Mouse (Mus musculus) ovary, postnatal 14 days (tissue): ENCODE measurements around the gene Nrn1.

Experiments used
- DNase-seq: peaks from one replicate; pipeline ENCODE4 v3.0.0; 2022; ENCODE audit warnings: low spot score

Nrn1 gene

DNA sequence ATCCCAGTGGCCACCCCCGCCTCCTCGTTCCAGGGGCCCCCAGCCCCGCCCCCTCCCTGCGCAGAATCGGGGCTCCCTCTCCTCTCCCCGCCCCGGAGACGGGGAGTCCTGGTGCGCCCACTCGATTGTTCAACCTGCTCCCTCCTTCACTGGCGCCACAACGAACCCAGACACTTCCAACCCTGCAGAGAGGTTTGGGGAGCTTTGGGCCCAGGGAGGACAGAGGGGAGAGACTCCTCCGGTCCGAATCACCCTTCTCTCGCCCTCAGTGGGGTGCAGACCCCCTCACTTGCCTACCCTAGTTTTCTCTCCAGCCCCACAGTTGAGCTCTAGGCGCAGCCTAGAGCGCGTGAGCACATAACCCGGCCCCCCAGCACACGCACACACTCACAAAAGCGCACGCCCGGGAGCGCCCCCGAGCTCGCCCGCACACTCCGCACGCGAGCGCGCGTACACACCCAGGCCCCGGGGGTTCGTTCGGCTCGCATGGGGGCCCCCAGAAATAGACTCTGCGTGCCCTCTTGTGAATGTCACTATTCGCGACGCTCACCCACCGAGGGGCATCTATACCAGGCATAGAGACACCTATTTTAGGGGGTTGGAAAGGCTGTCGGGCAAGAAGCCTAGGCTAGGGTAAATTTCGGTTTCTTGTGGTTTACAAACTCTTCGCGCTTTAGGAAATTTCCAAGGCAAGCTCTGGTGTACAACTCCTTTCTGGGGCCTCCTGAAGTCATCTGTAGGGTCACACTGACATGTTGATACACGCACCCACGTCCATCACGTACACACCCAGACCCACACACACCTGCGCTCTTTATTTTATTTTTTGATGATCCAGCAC, at the start of gene Nrn1:
Gene Nrn1, minus strand, starts transcription at position 401 of the 841 bp plus-strand sequence.
- no peak for DNase-seq

DNA sequence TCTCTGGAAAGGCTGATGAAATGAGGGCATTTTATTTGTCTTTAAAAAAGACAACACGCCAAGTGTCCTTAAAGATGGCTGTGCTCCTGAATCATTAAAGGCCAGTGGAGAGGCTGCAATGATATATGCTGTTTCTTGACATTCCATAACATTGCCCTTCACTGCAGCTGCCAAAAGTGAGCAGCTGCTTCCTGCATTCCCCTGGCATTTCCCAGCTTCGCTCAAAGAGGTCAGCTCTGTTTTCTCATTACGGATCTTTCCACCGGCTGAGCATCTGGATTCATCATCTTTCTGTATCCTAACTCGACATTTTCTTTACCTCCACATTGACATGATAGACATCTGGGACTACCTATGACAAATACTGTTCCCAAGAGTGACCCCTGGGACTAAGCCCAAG, 44.7 kb upstream of the Nrn1 start:
- DNase-seq = no peak

DNA sequence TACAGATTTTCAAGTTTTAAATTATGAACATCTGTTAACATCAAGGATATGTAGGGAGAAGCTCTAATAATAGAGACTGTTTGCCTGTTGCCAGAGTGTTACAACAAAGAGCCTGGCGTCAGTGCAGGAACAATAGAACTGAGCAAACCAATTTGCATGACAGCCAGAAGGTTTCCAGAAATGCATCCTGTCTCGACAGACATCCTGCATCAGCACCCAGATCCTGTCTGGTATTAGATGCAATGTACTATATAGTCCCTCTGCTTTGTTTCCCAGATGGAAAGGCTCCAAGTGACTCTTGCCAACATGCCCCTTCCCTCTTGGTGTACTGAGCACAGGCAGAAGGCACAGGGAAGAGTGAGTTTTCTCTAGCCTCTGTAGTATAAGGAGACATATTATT, 31.9 kb upstream of the Nrn1 start:
- no peak for DNase-seq

DNA sequence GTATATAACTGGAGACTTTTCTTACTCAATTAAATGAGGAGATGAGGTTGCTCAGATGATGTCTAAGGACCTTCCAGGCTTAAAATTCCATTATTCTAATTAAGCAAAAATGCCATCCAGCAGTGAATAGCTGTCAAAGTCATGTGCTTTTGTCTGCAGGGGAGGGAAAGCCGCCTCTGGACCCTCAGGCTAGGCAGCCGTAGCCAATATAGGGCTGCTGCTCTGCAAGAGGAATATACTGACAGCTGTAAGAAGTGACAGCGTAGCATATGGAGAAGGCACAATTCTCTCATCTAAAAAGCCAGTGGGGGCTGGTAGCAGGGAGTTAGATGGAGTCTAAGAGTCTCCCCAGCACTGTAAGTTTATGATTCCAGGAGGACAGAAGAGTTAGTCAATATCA, 16.9 kb upstream of the Nrn1 start:
- no peak for DNase-seq

DNA sequence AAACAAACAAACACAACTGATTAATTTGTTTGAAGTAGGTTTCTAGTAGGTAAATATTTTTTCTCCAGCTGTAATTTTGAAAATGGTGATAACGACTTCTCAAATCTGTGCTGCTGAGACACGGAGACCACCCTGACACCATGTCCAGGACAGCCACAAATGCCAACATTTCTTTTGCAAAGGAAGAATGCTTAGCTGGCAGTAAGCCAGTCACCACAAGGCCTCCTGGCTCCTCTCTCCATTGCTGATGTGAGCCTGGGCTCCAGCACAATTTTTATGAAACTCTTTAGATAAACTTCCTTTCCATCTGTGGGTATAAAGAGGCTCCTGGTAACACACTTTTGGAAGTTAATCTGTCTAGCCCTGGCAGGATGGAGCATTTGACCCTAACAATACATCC, 15.1 kb upstream of the Nrn1 start:
- no peak for DNase-seq

DNA sequence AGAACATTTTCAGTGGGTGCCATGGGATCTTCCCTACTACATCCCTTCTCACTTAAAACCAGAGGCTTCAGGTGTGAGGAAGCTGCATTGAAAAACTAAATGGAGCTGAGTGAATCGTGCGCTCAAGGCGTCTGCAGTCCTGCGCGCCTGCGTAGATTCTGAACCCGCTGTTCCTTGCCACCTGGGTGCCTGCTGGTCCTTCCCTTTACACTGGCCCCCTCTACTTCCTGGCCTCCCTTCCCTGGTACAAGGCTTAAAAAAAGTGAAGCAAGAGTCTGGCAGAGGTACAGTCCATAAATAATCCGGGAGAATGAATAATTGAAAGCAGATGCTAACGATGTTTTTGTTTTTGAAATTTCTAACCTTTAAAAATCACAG, 1.7 kb upstream of the Nrn1 start:
- DNase-seq = no peak

DNA sequence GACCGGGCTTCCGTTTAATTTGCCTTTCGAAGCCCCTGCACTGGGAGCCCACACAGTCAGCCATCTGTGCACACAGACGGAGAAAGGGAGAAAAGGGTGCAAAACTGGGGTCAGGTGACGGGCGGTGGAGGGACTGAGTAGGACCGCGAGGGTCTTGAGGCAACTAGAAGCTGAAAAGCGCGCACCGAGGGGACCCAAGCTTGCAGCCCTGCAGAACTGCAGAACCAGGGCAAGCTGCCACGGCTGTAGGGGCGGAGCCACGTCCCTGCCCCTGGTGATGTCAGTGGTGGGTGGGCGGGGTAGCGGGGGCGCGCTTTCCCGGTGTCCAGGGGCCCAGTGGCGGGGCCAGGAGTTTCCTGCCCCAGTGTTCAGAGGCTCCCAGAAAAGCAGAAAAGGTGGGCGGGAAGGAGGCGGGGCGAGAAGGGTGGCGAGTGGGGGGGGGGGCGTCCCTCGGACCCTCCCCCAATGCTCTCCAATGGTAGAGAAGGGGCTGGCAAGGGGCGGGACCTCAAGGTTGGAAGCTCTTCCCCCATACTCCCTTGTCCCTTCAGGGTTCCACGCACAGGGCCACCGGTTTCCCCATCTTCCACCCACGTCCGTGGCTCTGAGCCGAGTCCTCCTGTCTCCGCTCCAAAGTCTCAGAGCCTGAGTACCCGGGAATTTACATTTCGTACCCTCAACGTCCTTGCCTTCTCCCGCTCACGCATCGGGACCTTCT, 1.1 kb upstream of the Nrn1 start:
- no peak for DNase-seq

DNA sequence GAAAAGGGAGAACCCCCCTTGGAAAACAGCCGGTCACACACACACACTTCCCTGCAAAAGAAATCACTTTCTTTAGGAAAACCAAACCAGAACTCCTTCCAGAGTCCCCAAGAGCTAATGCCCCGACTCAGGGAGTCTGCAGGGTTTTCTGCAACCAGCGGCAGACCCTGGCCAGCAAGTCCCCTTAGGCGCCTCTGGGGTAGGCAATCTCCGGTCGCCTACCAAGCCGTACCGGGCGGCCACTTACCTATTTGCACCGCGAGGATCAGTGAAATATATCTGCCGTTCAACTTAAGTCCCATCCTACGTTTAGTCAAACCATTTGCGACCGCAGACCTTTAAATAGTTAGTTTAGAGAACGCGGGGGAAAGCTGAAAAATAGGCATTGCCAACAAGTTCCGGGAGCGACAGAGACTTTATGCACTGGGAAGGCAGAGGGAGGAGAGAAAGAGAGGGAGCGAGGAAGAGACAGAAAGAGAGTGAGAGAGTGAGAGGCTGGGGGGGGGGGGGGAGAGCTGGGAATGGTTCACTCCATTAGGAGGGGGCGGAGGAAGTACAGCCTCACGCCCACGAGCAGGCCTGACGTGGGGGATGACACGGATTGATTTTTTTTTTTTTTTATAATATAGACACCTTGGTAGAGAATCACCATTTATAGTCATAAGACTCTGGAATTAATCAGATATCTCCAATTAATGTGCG, 791 bp downstream of the Nrn1 start:
- DNase-seq = no peak

DNA sequence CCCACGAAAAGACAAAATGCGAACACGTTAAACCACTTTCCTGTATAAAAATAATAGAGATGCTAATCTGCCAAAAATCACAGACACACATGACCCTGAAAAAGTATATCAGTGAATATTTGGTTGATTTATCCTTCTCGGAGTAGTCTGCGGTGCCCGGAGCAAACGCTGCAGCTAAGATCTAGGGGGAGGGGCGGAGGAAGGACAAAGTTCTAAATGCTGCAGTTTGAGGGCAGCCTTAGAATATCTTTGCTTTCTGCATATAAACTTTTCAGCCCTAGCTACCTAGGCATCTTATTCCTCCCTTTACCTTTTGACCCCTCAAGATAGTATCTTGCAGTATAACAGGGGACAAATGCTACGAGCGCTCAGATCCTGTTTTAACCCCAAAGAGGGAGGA, 1.4 kb downstream of the Nrn1 start:
- no peak for DNase-seq

DNA sequence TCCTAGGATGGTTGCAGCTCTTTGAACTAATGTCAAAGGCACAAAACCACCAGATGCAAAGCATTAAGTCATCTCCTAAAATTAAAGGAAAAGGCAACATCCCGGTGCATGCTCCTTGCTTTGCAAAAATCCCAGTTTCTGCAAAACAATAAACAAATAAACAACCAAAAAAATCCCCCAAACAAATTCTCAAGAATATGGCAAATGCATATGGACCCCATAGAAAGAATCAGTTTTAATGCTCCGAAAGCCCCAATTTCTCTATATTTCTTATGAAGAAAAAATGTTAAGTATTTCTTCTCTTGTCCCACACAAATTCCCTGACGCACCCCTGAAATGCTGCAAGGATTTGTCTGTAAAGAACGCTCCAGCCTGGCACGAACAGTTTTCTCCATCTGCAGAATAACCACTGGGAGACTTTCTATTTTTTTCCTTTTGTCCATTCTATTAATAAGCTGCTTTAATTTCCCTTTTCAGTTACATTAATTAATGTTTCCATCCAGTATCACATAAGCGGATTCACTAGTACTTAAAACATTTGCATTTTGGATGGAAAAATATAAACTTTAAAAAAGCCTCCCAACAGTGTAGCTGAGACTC, 1.9 kb downstream of the Nrn1 start:
- no peak for DNase-seq

DNA sequence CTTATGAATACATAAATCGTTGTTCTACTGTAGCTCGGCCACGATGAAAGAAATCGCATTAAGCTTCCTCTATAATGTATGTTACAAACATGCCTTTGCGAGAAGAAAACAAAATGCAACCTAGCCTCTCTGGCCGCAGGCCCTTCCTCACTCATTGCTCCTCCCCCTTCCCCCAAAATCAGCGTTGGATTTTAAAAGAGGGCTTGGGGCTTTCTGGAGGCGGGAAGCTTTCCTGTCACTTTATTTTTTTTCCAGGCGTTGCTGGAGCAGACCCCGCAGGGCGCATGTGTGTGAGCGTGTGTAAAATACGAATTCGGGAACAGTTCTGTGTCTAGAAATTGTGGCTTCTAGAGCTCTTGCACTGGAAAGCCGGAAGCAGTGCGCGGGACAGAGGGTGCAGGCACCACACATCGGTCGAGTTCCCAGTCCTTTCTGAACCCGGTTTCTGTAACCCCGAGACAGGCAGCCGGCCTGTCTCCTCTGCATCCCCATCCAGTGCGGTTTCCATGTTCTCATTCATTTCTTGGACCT, 2.9 kb downstream of the Nrn1 start:
- no peak for DNase-seq

DNA sequence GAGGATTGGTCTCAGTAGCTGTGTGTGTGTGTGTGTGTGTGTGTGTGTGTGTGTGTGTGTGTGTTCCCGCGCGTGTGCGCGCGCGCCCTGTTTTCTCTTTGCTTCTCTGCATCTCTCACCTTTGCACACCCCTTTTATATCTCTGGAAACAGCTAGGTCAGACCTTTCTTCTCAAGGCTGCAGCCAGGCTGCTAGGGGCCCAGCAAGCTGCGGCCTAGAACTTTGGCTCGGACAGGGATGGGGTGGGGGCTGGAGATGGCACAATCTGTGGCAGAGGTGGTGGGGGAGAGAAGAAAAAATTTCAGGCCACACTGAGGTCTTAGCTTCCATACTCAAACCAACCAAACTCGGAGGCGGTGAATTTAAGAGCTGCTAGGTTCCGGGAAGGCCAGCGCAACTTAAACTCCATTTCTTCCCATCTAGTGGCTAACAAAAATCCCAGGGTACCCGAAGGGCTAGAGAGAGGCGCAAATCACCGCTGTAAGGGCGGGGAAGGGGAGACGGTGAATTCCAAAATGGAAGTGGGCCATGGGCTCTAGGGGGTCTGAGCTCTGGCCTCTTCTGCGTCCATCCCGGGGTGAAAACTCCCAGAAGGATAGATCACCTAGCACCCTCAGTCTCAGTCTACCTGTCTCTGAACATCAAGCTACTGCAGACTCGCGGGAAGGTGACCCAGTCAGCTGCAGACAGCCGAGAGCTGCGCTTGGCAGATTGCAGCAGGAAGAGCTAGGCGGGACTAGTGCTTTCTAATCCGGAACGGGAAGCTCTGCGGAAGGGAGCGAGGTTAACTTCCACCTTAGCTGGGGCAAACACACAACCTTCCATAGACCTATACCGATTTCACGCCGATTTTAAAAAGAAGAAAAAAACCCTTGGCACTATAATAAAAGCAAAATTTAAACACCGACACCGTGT, 3.7 kb downstream of the Nrn1 start:
- DNase-seq = no peak

DNA sequence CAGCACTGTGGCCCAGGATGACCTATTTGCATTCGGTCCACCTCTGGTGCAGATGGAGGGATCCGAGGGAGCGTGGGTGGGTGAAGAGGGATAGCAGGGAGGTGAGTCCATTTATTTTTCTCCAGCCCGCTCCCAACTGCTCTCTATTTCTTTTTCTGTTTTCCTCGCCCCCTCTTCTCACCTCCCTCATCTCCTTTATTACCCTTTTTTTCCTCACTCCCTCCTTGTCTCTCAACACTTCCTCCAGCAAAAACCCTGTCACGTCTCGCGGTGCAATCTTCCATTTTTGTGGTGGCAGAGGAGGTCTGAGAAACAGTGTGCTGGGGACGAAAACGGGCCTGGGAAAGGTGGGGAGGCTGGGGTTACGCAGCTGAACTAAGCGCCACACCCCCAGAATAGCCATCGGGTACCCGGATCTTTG, 4.6 kb downstream of the Nrn1 start:
- no peak for DNase-seq

DNA sequence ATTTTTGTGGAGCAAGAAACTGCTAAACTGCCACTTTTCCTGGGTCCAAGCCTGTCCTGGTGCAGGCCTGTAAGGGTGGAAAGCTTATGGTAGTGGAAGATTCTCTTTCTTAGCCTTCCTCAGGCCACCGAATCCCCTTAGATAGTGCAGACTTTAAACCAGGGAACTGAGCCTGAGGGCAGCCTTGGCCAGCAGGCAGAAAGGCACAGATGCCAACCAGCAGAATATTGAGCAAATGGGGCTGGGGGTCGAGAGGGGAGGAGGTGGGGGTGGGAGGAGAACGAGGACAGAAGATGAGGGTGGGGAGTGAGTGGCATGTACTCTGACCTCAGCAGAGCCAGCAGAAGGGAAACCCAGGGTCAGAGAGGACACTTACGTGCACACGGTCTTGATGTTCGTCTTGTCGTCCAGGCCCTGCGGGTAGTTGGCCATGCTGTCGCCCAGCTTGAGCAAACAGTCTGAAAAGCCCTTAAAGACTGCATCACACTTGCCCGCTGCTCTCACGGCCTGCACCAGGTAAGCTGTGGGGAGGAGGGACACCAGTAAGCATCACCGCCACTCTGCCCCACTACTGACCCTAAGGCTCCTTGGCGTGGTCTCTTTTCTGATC, 5.1 kb downstream of the Nrn1 start:
- DNase-seq = no peak

DNA sequence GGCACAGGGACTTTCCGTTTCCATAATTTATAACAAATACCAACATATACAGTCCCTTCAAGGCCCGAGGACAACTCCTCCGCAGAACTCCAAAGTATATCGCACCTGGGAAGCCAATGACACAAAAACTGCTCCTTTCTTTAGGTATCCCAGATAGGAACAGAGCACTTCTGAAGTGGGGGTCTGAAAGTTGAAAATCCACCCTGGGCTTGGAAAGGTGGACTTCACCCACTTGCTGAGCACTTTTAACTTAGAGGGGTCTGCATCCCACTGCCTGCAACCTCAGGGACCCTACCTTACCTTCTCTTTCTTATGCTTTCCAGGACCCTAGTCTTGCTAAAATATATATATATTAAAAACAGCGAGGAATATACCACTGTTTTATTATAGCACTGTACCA, 6.4 kb downstream of the Nrn1 start:
- no peak for DNase-seq

DNA sequence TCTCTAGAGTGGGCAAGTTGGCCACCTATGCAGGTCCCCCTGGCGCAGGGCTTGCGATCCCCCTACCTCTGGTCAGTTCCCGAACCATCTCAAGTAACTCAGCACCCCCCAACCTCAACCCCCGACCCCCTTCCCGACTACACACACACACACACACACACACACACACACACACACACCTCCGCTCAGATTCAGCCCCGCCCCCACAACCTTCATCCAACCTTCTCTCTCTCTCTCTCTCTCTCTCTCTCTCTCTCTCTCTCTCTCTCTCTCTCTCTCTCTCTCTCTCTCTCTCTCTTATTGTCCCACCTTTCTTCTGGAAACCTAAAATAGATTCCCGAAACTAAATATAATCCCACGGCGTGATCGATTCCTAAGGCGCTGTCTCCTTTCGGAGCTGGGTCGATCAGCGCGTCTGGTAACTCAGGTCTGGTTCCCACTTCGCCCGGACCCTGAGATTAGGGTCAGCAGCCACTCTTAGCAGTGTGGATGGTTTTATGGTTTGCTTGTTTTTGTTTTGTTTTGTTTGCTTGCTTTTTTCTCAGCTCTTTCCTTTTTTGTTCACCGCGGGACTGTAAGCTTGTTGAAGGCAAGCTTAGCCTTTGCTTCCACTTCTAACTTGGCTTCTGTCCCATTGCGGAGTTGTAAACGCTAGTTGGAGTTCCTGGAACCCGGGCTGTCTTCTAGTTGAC, 7.0 kb downstream of the Nrn1 start:
- DNase-seq = no peak

DNA sequence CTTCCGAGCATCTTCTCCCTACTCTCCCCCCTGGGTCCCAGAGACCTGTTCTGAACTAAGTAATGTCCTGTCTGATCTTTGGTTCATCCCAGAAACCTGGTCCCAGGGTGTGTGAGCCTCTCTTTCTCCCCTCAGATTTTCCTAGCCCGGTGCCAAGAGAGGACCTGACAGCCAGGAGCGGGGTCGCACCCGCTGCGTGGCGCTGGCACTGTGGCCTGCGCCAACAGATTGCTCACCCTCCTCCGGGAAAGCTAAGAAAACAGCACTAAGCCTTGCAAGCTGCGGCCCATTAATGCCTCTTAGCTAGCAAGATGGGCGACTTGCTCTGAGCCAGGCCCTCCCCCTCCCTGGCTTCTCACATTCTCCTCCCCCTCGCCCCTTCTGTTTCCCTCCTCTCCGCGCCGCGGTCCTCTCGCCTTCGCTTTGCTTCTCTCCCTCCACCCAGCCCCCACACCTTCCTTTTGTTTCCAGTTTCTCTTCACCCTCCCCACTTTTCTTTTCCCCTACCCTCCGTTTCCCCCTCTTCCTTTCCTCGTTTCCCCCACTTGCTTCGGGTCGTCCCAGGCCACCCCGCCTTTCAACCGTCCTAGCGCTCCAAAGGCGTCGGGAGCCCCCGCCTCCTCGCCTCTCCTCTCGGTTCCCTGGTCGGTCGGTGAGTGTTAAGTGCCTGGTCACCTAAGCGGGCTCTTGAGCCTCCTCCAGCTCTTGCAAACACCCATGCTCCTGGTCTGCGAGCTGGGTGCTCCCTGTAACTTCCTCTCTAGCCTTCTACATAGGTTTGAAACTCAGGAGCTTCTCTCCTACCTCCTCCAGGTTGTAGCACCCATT, 7.8 kb downstream of the Nrn1 start:
- DNase-seq = no peak

DNA sequence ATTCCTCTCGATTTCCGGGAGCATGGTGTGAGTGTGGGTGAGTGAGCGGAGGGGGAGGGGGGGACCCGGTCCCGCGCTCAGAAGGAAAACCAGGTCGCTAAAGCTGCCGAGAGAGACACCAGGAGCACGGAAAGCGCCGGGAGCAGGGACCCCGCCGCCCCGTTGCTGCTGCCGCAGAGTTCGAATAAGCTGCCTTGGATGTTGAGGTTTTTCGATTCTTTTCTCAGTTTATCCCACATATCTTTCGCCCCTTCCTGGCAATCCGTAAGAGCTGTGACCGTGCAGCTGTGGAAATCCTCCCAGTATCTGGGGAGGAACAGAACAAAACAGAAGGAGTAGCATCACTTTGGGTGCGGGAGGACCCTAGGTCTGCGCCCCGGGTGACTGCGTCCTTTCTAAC, 8.4 kb downstream of the Nrn1 start:
- no peak for DNase-seq

DNA sequence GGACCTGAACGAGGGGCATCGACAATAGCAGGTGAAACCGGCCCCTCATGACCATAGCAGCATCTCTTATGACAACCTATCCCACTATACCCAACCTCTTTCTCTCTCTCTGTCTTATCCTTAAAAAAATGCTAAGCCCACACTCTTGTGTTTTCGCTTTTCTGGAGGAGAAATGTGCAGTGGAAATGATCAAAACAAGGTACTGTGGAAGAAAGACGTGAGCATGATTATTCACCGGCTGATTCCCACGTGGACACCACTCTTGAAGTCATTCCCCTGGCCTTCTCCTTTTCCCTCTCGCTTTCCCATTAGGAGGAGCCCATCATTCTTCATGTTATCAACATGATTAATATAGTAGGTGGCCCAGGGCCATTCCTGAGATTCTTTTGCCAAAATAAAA, 9.1 kb downstream of the Nrn1 start:
- DNase-seq = no peak
